Mouse (Mus musculus): Measurements from ENCODE around the gene Cish. TPM values are rescaled to one million over a fixed set of nuclear protein-coding genes. Genes with fewer than 3 reads are reported as not detected.

The Cish gene
- polyA plus RNA-seq, 1 experiment from 2014 or later, result 16.5 TPM

- ATAC-seq (ENCODE audit: insufficient read depth, low FRiP score), result no peak
- no peak overlapping the region for H3K9ac ChIP-seq (ENCODE audit: low read length)
- no peak overlapping the region for H3K4me2 ChIP-seq (ENCODE audit: low read depth, low read length)
- no peak overlapping the region for H3K27ac ChIP-seq (ENCODE audit: low read length)
- H3K4me3 ChIP-seq (replicated peaks; ENCODE audit: low read length), result no peak overlapping the region
- no peaks in the 10 kb centered on the region for H3K36me3 ChIP-seq (ENCODE audit: control insufficient read depth, insufficient read depth, low read length)
- no peaks in the 10 kb centered on the region for H3K4me1 ChIP-seq (ENCODE audit: control insufficient read depth, insufficient read depth, low read length)
- no peaks in the 10 kb centered on the region for H3K27me3 ChIP-seq (ENCODE audit: control insufficient read depth, insufficient read depth, low read length)
- H3K9me3 ChIP-seq (replicated peaks; ENCODE audit: control insufficient read depth, low read length), result no peaks in the 10 kb centered on the region
- WGBS, result 68% methylated on average over 2 of the region's 2 CpGs
Measured at GRCm38 (mm10) chr9:107260429-107260828, 35.4 kb upstream of the Cish start.

GRCm38 (mm10) chr9:107260836-107261235, 35.0 kb upstream of the Cish start:
- no peak overlapping the region for H3K27ac ChIP-seq (ENCODE audit: low read length)

GRCm38 (mm10) chr9:107261792-107262191, 34.0 kb upstream of the Cish start:
- no peak for ATAC-seq (ENCODE audit: insufficient read depth, low FRiP score)
- Histone ChIP-seq H3K36me3 (ENCODE audit: control insufficient read depth, insufficient read depth, low read length) (no peaks in the 10 kb centered on the region), H3K4me2 (ENCODE audit: low read depth, low read length) (no peak overlapping the region), H3K27ac (ENCODE audit: low read length) (no peak overlapping the region), H3K9me3 (replicated peaks; ENCODE audit: control insufficient read depth, low read length) (no peaks in the 10 kb centered on the region), H3K4me3 (replicated peaks; ENCODE audit: low read length) (no peak overlapping the region), H3K27me3 (ENCODE audit: control insufficient read depth, insufficient read depth, low read length) (no peaks in the 10 kb centered on the region), H3K9ac (ENCODE audit: low read length) (no peak overlapping the region), H3K4me1 (ENCODE audit: control insufficient read depth, insufficient read depth, low read length) (no peaks in the 10 kb centered on the region)
- WGBS, result 72% methylated on average over 6 of the region's 6 CpGs

More at GRCm38 (mm10) chr9:107260836-107261235, 35.0 kb upstream of the Cish start:
- no peak for ATAC-seq (ENCODE audit: insufficient read depth, low FRiP score)
- Histone ChIP-seq H3K36me3 (ENCODE audit: control insufficient read depth, insufficient read depth, low read length) (no peaks in the 10 kb centered on the region), H3K4me3 (replicated peaks; ENCODE audit: low read length) (no peak overlapping the region), H3K4me2 (ENCODE audit: low read depth, low read length) (no peak overlapping the region), H3K4me1 (ENCODE audit: control insufficient read depth, insufficient read depth, low read length) (no peaks in the 10 kb centered on the region), H3K9ac (ENCODE audit: low read length) (no peak overlapping the region), H3K27me3 (ENCODE audit: control insufficient read depth, insufficient read depth, low read length) (no peaks in the 10 kb centered on the region), H3K9me3 (replicated peaks; ENCODE audit: control insufficient read depth, low read length) (no peaks in the 10 kb centered on the region)
- WGBS, result 44% methylated on average over 8 of the region's 8 CpGs

- Histone ChIP-seq H3K9ac (ENCODE audit: low read length) (no peak overlapping the region), H3K27me3 (ENCODE audit: control insufficient read depth, insufficient read depth, low read length) (no peaks in the 10 kb centered on the region), H3K36me3 (ENCODE audit: control insufficient read depth, insufficient read depth, low read length) (no peaks in the 10 kb centered on the region), H3K27ac (ENCODE audit: low read length) (no peak overlapping the region), H3K4me2 (ENCODE audit: low read depth, low read length) (no peak overlapping the region), H3K4me1 (ENCODE audit: control insufficient read depth, insufficient read depth, low read length) (no peaks in the 10 kb centered on the region), H3K4me3 (replicated peaks; ENCODE audit: low read length) (no peak overlapping the region), H3K9me3 (replicated peaks; ENCODE audit: control insufficient read depth, low read length) (no peaks in the 10 kb centered on the region)
- no peak for ATAC-seq (ENCODE audit: insufficient read depth, low FRiP score)
- WGBS, result 75% methylated on average over 7 of the region's 7 CpGs
Measured at GRCm38 (mm10) chr9:107262375-107262774, 33.5 kb upstream of the Cish start.

- no peak overlapping the region for H3K9ac ChIP-seq (ENCODE audit: low read length)
- H3K4me1 ChIP-seq (ENCODE audit: control insufficient read depth, insufficient read depth, low read length), result no peaks in the 10 kb centered on the region
- no peak overlapping the region for H3K27ac ChIP-seq (ENCODE audit: low read length)
- H3K27me3 ChIP-seq (ENCODE audit: control insufficient read depth, insufficient read depth, low read length), result no peaks in the 10 kb centered on the region
- no peak for ATAC-seq (ENCODE audit: insufficient read depth, low FRiP score)
- H3K4me3 ChIP-seq (replicated peaks; ENCODE audit: low read length), result no peak overlapping the region
- 75% methylated on average over 5 of the region's 5 CpGs for WGBS
- H3K36me3 ChIP-seq (ENCODE audit: control insufficient read depth, insufficient read depth, low read length), result no peaks in the 10 kb centered on the region
- no peak overlapping the region for H3K4me2 ChIP-seq (ENCODE audit: low read depth, low read length)
- no peaks in the 10 kb centered on the region for H3K9me3 ChIP-seq (replicated peaks; ENCODE audit: control insufficient read depth, low read length)
Measured at GRCm38 (mm10) chr9:107263912-107264311, 31.9 kb upstream of the Cish start.

DNA sequence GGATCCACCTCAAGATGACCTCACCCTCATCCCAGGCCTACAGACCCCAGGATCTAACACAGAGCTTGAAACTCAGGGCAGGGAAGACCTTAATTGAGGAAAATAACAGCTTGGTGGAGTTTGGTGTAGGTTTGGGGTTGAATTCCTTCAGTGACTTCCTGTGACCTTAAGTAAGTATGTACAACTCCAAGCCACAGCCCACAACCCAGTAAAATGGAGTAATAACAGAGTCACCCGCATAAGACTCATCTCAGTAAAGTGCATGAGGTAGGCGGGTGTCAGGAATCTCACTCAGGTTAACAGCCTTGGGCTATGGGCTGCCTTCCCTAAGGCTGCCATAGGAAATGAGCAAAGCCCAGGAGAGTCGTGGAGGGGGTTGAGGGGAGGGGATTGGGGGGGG, 31.1 kb upstream of the Cish start:
- Histone ChIP-seq H3K4me3 (replicated peaks; ENCODE audit: low read length) (no peak overlapping the region), H3K4me2 (ENCODE audit: low read depth, low read length) (no peak overlapping the region), H3K27me3 (ENCODE audit: control insufficient read depth, insufficient read depth, low read length) (no peaks in the 10 kb centered on the region), H3K4me1 (ENCODE audit: control insufficient read depth, insufficient read depth, low read length) (no peaks in the 10 kb centered on the region), H3K36me3 (ENCODE audit: control insufficient read depth, insufficient read depth, low read length) (no peaks in the 10 kb centered on the region), H3K9me3 (replicated peaks; ENCODE audit: control insufficient read depth, low read length) (no peaks in the 10 kb centered on the region), H3K27ac (ENCODE audit: low read length) (no peak overlapping the region), H3K9ac (ENCODE audit: low read length) (no peak overlapping the region)
- WGBS, result 67% methylated on average over 3 of the region's 3 CpGs
- no peak for ATAC-seq (ENCODE audit: insufficient read depth, low FRiP score)

- Histone ChIP-seq H3K4me2 (ENCODE audit: low read depth, low read length) (no peak overlapping the region), H3K27ac (ENCODE audit: low read length) (no peak overlapping the region)
Measured at GRCm38 (mm10) chr9:107267028-107267427, 28.8 kb upstream of the Cish start.

GRCm38 (mm10) chr9:107267721-107268402, 28.0 kb upstream of the Cish start:
- WGBS, result 28% methylated on average over 4 of the region's 4 CpGs

More at GRCm38 (mm10) chr9:107267028-107267427, 28.8 kb upstream of the Cish start:
- no peak overlapping the region for H3K4me3 ChIP-seq (replicated peaks; ENCODE audit: low read length)
- H3K36me3 ChIP-seq (ENCODE audit: control insufficient read depth, insufficient read depth, low read length), result no peaks in the 10 kb centered on the region
- 44% methylated on average over 1 of the region's 1 CpGs for WGBS
- no peaks in the 10 kb centered on the region for H3K9me3 ChIP-seq (replicated peaks; ENCODE audit: control insufficient read depth, low read length)
- ATAC-seq (ENCODE audit: insufficient read depth, low FRiP score), result no peak
- no peaks in the 10 kb centered on the region; the same call in 1 of the 2 replicates for H3K4me1 ChIP-seq (ENCODE audit: control insufficient read depth, insufficient read depth, low read length)
- H3K9ac ChIP-seq (ENCODE audit: low read length), result no peak overlapping the region
- no peaks in the 10 kb centered on the region for H3K27me3 ChIP-seq (ENCODE audit: control insufficient read depth, insufficient read depth, low read length)

DNA sequence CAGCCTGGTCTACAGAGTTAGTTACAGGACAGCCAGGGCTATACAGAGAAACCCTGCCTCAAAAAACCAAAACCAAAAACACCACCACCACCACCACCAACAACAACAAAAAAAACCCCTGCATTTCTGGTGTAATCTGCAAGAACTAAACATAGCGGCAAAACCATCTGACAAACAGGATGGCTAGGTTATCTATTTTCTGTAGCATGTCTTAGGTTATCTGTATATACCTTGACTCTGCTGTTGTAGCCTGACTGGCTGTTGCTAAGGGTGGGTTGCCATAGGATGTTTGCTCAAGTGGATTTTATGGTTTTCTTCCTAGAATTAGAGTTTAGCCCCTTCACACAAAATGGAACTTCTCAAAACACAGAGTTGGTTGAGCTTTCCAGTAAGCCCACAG, 26.1 kb upstream of the Cish start:
- H3K27me3 ChIP-seq (ENCODE audit: control insufficient read depth, insufficient read depth, low read length), result no peaks in the 10 kb centered on the region
- no peaks in the 10 kb centered on the region for H3K9me3 ChIP-seq (replicated peaks; ENCODE audit: control insufficient read depth, low read length)
- no peaks in the 10 kb centered on the region; the same call in 1 of the 2 replicates for H3K4me1 ChIP-seq (ENCODE audit: control insufficient read depth, insufficient read depth, low read length)
- ATAC-seq (ENCODE audit: insufficient read depth, low FRiP score), result no peak
- H3K9ac ChIP-seq (ENCODE audit: low read length), result no peak overlapping the region
- 100% methylated on average over 1 of the region's 1 CpGs for WGBS
- no peak overlapping the region for H3K4me2 ChIP-seq (ENCODE audit: low read depth, low read length)
- no peaks in the 10 kb centered on the region for H3K36me3 ChIP-seq (ENCODE audit: control insufficient read depth, insufficient read depth, low read length)
- H3K4me3 ChIP-seq (replicated peaks; ENCODE audit: low read length), result no peak overlapping the region
- no peak overlapping the region for H3K27ac ChIP-seq (ENCODE audit: low read length)

More at GRCm38 (mm10) chr9:107267721-107268402, 28.0 kb upstream of the Cish start:
- no peak overlapping the region for H3K9ac ChIP-seq (ENCODE audit: low read length)
- no peaks in the 10 kb centered on the region; the same call in 1 of the 2 replicates for H3K4me1 ChIP-seq (ENCODE audit: control insufficient read depth, insufficient read depth, low read length)
- H3K36me3 ChIP-seq (ENCODE audit: control insufficient read depth, insufficient read depth, low read length), result no peaks in the 10 kb centered on the region
- no peak for ATAC-seq (ENCODE audit: insufficient read depth, low FRiP score)
- no peak overlapping the region for H3K4me3 ChIP-seq (replicated peaks; ENCODE audit: low read length)
- H3K9me3 ChIP-seq (replicated peaks; ENCODE audit: control insufficient read depth, low read length), result no peaks in the 10 kb centered on the region
- no peak overlapping the region for H3K27ac ChIP-seq (ENCODE audit: low read length)
- H3K27me3 ChIP-seq (ENCODE audit: control insufficient read depth, insufficient read depth, low read length), result no peaks in the 10 kb centered on the region
- H3K4me2 ChIP-seq (ENCODE audit: low read depth, low read length), result no peak overlapping the region
